Mouse (Mus musculus) gastrocnemius, adult 18-20 months (tissue): ENCODE measurements around the gene Mef2a. TPM values are rescaled to one million over a fixed set of nuclear protein-coding genes. Genes with fewer than 3 reads are reported as not detected.

Experiments used
- DNase-seq: peaks from one replicate; pipeline ENCODE4 v3.0.0; 2021; ENCODE audit warnings: low spot score
- long read RNA-seq, 2 experiments: library from polyadenylated mRNA; stranded (forward); transcript quantifications; one replicate each; pipeline ENCODE4 v2.0.0; 2021
- total RNA-seq, 2 experiments: library from RNA; stranded (reverse); gene quantifications; 2 replicates each; pipeline ENCODE4 v1.2.3; 2021

Mef2a gene
- 100 to 1,000 TPM in 1 of 2 experiments, 10 to 100 TPM in 1; 87.3 to 105 TPM for total RNA-seq
- long read RNA-seq, experiment 1, full-length matches to known transcripts = 61 of 187 reads
- long read RNA-seq, experiment 1, partial matches to known transcripts = 6 of 187 reads
- long read RNA-seq, experiment 1, other reads (novel, unspliced or antisense) = 120 of 187 reads
- long read RNA-seq, experiment 2, full-length matches to known transcripts = 30 of 104 reads
- long read RNA-seq, experiment 2, partial matches to known transcripts = 1 of 104 reads
- long read RNA-seq, experiment 2, other reads (novel, unspliced or antisense) = 73 of 104 reads

DNA sequence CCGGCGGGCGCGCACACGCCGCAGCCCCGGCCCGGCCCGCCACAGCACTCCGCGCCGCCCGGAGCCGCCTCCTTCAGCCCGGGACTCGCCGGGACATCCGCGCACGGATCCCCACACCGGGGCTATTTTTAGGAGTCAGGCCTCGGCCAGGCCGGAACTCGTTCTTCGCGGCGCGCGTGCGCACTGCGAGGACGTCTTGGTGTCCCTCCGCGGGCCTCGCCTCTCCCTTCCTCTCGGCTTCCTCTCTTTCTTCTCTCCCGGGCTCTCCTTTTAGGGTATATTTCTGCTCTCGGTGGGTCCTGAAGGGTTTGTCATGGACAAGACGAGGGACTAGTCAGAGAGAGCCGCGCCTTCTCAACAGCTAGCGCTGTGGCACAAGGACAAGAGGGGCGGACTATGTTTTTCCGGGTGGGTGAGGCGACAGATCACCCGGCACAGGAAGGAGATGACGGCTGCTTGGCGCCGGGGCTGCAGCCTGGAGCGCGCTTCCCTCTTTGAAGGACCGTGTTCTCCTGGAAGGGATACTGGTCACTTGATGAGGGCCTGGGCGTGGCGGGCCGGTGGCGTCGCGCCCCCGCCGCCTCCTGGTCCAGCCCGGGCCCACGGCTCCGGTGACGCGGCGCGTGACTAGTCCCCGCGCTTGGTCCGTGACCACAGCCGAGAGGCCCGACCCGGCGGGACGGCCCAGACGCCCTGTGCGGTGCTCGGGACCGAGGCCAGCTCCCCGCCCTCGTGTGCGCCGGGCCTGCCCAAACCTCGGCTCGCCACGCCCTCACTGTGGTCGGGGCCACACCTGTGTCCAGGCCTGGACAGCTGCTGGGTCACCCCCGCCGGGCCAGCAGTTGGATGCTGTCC lies at the start of gene Mef2a:
TSS of gene Mef2a (minus strand) at position 130 of the 855 bp plus-strand sequence.
- DNase-seq = peak; percentile 97

DNA sequence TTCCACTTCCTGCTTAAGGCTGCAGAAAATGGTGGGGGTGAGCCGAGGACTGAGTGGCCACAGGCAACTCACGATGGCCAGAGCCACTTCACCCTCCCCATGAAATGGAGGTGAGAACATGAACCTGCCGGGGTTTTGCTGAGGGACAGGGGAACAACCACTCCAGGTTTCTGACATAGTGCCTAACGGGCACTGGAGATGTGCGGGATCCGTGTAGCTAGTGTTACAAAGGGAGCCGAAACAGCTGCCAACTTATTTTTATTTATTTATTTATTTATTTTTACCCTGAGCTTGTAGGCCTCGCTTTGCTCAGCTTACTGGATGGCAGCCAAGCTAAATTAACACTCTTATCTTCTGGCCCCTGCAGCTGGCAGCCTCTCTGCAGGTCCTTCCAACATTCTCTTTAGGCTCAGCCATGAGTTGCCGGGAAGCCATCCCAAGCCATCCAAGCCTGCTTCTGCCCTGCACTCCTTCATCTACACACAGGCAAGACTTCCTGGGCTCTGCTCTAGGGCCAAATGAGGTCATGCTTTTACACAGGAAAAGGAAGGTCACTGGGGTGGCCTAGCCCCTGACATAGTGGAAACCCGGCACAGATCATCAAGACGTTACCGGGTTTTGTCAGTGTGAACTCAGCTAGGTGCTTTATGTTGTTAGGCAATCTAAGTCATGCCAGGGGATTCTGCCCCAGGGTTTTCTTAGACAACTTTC lies 49.0 kb upstream of the Mef2a start:
- DNase-seq = peak; percentile 65

DNA sequence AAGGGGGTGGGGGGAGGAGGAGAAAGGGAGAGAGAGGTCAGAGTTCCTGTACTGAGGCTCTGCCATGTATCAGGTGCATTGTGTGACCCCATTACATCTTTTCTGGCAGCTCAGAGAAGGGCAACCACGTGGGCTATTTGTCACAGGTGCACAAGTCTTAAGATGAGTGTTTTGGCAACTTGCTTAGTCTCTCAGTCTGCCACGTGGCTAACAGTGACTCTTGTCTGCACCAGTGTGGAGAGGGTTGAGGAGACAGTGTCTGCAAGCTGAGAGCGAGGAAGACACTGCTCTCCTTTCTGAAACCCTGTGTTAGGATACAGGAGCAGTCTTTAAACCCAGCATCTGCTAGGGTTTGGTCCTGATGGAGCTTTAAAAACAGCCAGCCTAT lies 48.4 kb upstream of the Mef2a start:
- DNase-seq = peak; percentile 52

DNA sequence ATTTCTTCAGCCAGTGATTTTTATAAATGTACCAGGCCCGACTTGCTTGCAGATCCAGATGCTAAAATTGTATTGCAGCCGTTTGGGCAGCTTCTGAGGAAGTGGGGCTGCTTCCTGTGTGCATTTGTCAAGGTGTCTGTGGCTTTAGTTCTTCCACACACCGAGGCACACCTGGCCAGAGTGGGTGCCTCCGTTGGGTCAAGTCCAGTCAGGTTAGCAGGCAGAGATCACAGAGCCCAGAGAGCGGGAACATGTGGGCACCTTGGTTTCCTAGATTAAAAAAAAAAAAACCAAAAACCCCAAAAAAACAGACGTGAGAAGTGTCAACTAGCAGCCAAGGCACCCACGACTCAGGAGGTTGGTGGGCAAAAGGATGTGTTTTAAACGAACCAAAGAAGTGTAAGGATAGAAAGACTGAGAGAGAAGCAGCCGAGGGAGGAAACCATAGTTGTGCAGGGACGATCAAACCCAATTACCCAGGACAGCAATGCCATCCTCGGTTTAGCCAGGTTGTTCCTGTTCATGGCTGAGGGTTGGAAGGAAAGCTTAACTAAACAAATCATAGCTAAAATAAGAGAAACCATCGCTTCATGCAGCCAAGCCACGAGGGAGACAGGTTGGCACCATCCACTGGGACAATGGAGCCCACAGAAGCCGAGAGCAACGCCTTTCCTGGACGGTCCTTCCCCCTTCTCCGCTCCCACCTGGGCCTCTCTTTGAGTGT lies 47.1 kb upstream of the Mef2a start:
- DNase-seq = no peak

DNA sequence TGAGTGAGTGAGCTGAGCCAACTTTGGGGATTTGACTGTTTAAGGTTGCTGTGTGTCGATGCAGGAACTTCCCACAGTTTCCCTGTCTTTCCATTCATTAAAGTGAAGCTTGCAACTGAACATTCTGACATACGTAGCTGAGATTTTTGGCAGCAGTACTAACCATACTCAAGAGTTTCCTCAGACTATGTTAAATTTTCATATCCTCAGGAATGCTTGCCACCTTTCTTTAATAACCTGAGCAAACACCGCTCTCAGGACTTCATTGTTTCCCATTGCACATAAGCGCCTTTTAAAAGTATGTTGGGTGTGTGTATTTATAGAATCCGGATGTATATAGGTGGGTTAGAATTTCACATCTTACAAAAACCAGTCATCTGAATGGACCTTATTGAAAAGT lies 45.5 kb upstream of the Mef2a start:
- no peak for DNase-seq

DNA sequence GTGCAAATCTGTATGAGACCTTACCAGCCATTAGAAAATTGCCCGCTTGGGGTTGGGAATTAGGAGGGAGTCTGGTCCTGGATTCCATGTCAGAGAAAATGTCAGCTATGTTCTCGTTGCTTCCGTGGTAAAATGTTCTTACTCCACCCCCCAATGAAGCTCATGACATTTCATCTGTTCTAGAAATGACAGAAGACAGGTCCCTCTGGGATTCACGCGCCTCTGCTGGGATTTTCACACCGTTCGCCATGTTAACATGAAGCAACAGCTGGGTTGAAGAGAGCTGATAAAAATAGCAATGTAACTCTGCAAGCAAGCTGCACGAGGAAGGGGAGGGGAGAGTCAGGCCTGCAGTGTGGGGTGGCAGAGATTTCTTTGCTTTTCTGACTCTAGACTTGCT lies 42.1 kb upstream of the Mef2a start:
- DNase-seq = peak; percentile 75

DNA sequence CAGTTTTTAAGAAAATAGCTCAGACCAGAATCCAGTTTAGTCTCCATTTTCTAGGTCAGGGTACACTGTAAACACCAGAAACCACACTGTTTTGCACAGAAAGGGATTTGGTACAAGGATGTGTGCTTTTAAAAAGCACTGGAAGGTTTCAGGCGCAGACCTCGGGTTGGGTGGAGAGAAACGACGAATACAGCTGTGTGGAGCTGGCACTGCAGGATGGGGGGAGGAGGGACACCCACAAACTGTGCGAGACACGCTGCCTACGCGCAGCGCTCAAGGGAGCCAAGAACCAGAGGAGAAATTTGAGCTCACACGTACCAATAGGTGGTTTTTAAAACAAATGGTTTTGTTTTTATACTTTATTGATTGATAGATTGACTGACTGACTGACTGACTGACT lies 40.0 kb upstream of the Mef2a start:
- DNase-seq = no peak

DNA sequence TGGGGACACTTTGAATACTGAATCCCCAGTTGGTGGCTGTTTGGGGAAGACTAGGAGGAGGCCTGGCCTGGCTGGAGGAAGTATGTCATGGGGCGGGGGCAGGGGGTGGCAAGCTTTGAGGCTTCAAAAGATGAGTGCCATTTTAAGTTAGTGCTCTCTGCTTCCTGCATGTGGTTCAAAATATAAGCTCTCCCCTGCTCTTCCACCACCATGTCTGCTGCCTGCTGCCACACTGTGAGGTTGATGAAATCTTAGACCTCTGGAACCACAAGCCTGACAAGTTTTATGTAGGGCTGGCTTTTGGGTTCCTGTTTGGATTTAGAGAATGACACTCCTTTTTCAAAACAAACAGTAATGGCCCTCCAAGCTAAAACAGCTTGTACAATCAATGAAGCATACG lies 34.4 kb upstream of the Mef2a start:
- DNase-seq = no peak

DNA sequence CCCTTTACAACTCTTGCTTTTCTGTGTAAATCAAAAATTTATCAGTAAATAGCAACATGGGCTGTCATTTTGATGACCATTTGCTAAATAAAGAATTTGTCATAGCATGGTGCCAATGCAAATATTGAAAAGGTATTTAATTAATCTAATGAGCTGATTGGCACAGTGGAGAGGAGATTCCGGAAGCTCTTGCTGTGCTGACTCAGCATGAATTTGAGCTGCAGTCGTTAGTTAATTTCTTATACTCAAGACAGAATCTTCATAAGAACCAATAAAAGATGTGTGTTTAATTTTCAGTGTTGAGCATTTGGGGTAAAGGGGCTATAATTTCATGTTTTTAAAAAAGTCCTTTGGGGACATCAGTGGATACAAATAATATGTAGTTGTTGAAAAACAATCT lies 31.5 kb upstream of the Mef2a start:
- DNase-seq = no peak

DNA sequence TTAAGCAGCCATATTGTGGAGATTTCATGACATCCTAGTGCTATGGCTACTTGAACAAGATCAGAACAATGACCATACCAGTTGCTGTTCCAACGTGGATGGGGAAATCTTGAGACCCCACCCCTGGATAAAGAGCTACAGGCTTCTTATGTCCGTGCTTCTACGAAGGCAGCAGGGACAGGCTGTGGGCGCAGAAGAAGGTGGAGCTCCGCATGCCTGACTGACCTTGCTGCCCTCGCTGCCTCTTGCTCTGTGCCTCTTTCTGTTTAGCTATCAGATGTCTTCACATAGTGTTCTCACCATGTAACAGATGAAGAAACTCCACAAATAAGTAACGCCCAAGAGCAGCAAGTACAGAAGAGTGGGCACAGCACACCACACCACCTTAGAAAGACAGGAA lies 29.7 kb upstream of the Mef2a start:
- peak; percentile 58 for DNase-seq

DNA sequence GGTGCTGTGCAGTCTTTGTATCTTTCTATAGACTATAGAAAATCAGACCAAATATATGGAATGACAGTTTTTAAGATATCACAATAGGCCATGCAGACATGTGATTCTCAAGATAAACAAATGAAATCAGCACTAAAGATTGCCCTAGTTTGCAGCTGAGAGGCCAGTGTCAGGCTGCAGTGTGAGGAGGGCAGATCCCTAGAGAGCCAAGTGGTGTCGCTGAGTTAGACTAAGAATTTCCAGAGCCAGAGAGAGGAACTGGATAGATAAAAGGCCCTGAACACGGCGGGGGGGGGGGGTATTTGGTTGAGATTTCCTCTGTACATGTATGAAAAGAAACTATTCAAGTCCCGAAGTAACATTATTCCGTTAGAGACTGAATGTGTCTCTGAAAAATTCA lies 28.7 kb upstream of the Mef2a start:
- DNase-seq = no peak

DNA sequence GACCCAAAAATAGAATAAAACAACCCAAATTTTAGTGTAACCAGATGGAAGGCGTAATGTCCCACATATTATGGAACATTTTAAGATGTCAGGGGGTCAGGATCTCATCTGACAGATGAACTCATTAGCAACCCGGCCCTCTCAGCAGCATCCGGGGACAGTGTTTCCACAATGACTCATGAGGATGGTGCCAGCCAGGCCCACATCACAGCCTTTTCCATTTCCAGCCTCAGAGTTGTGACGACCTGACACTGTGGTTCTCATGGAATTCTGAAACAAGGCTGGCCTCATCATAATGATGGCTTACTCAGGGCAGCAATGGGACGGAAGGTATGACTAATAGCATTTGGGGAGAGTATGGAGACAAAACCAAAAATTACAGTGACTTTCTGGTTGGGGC lies 18.1 kb upstream of the Mef2a start:
- no peak for DNase-seq

DNA sequence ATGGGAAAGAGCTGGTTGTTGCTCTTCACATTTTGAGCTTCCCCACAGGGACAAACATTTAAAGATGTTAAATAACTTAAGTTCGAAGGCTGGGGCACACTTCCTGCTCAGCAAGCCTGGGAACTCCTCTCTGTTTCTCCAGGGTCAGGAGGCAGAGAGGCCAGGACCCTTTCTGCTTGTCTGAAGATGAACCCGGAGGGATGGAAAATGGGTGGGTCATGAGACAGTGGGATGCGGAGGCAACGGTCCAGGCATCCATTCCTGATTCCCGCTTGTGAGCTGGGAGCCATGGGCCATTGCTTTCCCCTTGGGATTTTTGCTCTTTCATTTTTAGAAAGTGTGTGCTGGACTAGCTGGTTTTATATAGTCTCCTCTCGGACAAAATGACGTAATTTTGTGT lies 17.4 kb upstream of the Mef2a start:
- DNase-seq = no peak

DNA sequence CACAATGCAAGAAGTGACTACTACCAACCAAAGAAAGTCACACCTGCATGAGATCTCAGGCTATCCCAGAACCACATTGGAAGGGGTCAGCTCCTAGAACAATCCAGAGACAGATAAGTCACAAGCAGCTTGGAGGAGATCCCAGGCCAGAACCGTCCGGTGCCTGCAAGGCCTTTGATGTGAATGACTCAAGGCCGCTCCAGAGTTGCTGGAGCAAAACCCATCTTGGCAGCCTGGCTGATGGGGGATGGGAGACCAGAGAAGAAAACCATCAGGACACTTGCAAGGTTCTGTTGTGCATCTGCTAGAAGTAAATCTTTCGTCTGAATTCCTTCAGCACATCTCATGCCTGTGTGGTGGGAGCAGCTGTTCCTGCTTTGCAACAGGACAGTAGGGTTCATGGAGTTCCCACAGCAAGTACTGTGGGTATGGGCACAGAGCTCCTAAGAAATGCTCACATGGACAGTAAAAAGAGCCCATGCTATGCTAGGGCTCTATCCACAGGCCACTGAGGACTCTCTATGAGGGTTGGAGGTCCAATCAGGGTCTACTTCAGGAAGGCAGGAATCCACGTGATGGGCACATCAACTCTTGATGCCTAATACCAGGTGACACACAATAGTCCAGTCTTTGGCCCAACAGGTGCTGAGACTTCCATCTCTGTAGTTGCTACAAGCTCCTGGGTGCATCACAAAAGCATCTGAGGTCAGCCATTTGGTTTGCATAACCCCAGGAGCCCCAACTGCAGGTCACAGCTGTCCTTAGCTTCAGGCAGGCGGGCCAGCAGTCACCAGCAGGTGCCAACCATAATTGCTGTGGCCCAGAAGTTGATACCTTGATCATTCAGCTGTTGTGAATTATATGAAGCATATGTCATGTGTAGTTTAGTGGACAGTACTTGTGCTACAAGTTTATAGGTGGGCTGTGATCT lies 12.5 kb upstream of the Mef2a start:
- no peak for DNase-seq

DNA sequence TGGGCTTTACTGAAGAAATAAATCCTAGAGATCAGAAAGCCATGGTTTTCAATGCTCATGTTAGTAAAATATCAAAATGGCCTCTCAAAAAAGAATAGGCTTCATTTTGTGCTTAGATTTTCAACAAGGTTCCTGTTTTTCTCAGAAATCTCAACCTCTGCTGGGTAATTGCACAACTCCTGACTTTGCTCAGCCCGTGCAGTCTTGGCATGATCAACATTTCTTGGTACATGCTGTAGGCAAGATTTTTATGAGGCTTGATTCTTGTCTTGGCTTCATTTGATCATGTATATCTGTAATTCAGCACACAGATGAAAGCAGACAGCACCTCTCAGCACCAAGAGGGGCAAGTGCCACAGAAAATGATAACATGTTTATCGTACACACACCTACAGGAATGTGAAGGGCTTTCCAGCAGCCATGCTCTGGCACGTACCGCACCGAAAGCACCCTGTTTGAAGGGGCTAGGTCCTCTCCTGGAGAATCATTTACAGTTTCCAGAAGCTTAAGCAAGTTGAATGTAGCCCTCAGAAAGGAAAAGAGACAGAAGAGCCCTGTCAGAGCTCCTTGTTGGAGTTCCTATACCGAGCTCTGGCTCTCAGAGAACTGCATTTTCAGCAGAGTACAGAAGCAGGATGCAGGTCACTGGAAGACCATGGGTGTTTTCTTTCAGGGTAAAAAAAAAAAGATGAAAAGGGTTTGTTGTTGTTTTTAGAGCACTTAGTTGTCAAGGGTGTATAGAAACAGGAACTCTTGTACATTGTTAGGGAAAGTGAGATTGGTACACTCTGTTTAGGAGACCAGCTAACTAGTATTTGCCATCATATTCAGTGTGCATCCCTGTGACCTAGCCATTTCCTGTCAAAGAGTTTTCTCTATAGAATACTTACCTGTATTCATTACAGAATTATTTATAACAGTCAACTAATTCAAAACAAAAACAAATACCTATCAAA lies 7.8 kb upstream of the Mef2a start:
- DNase-seq = no peak

DNA sequence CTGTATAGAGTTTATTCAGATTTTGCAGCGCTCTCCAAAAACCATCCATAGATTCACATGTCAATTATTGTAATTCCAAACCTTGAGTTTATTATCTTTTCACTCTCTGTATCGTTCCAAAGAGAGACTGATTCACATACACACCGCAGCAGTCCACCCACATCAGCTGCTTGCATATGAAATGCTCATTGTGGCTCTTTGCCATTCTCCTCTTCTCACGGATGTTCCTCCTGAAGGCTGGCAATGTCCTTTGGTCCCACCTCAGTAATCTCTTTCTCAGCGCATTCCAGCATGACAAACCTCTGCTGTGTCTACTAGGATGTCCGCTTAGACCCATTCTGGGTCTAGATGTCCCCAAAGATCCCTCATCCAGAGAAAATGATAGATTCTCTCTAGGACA lies 4.1 kb upstream of the Mef2a start:
- DNase-seq = no peak

DNA sequence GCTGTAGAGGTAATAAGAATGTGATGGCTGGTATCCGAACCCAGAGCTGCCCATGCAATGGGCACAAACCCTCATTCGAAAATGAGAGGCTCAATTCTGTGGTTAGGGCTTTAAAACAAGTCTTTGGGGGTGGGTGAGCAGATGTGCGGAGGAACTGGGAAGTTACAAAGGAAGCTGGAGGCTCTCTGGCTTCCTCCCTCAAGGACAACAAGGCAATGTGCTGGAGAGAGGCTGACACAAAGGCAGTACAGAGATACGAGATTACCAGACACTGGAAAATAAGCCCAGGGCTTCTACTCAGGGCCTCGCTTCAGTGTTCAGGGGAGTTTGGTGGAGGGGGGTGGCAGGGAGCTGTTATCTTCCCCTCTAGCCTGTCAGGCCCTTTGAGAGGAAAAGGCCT lies 1.3 kb upstream of the Mef2a start:
- peak; percentile 30 for DNase-seq

DNA sequence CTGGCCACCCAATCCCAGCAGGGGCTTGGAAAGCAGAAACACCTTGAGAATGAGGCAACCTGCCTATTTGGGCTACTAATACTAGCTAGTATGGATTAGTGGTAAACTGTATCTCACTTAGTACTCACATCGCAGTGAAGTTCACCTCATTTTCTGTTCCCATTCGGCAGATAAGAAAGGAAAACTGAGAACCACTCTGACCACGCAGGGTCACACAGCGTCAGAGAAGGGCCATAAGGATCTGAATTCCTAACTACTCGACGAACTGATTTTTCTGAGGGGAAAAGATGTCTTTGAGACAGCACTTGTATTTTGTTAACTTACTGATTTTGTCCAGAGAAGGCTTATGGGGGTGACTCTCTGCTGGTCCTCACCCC lies 914 bp upstream of the Mef2a start:
- no peak for DNase-seq

DNA sequence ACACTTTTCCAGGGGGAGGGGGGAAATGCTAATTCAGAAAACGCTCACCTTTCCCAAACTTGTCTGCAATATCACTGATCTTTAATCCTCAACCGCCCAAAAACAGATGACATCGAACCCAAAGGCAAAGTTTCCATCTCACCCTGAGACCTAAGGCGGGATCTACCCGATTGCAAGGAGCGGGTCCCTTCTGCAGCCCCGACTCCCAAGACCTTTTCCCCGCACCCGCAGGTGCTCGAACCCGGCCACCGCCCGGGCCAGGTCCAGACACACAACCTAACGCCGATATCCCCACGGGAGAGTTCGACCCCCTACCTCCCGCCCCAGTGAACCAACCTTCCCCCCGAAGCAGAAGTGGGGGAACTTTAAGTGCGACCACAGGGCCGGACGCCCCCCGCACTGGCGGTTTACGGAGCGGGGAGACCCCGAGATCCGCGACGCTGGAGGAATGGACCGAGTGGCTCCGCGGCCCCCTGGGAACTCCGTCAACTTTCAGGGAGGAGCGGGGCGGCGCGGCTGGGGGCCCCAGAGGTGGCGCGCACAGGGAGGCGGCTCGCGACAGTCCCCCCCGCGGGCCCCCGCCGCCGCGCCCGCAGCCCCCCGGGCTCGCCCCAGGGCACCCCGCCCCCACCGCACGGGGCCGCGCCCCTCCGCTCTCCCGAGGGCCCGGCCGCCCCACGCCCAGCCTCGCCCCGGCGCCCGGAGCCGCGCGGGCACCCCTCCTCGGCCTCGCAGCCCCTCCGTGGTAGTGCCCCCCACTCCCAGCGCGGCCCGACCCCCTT lies 576 bp downstream of the Mef2a start:
- peak; percentile 23 for DNase-seq
